Mouse (Mus musculus) spleen, postnatal 14 days (tissue): ENCODE measurements around the gene Fam83g.

Experiments used
- DNase-seq, 2 experiments: peaks; one replicate each; pipeline ENCODE4 v3.0.0; 2021 to 2022; ENCODE audit warnings: low spot score in 2 of 2

Fam83g gene

GRCm38 (mm10) chr11:61652216-61652615, 31.7 kb upstream of the Fam83g start:
- no peak for DNase-seq

- DNase-seq = peak in 1 of 2 experiments; percentile 35
Observed at GRCm38 (mm10) chr11:61652686-61653447, 31.0 kb upstream of the Fam83g start, which contains the start of gene Grap. TSS of gene Grap (plus strand) at chr11:61653265.

DNA sequence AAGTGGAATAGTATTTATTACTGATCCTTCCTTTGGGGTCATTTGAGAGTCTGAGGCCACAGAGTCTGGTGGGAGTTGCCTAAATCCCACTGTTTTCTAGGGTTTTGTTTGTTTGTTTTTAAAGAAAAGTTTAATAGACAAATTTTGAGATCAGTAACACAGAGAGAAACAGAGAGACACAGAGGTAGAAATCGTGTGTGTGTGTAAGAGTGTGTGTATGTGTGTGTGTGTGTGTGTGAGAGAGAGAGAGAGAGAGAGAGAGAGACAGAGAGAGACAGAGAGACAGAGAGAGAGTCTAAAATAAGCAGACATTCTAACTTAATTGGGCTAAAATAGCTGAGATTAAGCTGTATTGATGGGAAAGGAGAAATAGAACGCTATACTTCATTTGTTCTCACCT, 30.3 kb upstream of the Fam83g start:
- no peak for DNase-seq

GRCm38 (mm10) chr11:61654786-61655311, 29.0 kb upstream of the Fam83g start:
- no peak for DNase-seq

DNA sequence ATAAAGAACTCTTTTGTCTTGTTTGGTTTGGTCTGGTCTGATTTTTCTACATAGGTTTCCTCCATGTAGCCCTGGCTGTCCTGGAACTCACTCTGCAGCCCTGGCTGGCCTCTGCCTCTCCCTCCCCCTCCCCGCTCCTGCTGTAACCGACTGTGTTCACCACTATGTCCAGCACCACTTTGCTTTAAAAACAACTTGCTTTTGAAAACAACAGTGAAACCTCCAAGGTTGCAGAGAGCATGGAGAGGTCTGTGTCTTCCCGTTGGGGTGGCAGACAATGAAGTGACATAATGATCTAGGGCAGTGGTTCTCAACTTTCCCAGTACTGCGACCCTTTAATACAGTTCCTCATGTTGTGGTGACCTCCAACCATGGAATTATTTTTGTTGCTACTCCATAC, 28.2 kb upstream of the Fam83g start:
- DNase-seq = no peak

- no peak for DNase-seq
Observed at GRCm38 (mm10) chr11:61656148-61656850, 27.6 kb upstream of the Fam83g start.

GRCm38 (mm10) chr11:61657432-61657831, 26.5 kb upstream of the Fam83g start:
- no peak for DNase-seq

- DNase-seq = no peak
Observed at GRCm38 (mm10) chr11:61658360-61658922, 25.4 kb upstream of the Fam83g start.

DNA sequence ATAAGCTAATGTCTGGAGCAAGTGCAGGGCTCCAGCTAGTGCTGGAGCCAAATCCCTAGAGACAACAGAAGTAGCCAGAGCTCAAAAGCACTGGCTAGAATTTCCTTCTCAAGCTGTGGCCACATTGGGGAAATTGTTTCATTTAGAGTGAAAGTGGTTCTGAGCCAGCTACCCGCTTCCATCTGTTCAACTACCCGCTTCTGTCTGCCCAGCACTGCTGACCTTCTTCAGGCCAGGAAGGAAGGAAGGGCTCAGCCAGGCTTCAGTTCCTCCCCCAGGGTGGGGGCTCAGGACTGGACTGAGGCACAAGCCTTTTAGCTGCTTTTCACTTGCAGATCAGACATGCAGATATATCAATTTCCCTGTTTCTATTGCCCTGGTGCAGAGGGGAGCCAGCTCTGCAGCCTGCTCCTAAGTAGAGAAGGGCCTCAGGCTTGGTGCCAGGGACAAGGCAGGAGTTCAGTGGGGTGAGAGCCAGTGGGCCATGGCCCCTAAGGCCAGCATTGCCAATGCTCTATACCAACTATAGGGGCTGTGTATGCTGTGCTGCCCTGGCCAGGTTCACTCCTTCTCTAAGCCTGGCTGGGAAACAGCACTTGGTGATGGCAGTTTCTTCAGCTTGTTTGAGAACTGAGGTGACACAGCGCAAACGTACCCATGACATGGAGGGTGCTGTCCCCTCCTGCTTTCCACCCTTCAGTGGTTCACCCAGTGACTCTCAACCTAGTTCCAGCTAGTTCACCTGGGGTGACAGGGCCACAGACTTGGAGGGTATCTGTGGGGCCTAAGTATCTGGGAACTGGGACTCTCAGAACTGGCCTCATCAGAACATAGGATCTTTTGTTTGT, 24.7 kb upstream of the Fam83g start:
- no peak for DNase-seq

DNA sequence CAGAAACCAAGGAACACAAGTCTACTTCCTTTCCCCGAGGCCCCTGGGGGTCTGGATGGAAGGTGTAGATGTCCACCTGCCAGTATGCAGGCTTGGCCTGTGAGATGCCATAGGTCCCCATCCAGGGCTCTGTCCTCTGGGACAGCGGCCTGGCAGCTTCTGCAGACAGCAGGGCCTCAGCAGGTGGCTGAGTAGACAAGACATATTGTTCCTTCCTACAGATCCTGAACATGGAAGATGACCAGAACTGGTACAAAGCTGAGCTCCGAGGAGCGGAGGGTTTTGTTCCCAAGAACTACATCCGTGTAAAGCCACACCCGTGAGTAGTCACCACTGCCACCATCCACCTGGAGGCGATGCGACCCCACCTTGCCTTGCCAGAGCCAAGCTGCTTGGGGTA, 23.9 kb upstream of the Fam83g start:
- DNase-seq = no peak

DNA sequence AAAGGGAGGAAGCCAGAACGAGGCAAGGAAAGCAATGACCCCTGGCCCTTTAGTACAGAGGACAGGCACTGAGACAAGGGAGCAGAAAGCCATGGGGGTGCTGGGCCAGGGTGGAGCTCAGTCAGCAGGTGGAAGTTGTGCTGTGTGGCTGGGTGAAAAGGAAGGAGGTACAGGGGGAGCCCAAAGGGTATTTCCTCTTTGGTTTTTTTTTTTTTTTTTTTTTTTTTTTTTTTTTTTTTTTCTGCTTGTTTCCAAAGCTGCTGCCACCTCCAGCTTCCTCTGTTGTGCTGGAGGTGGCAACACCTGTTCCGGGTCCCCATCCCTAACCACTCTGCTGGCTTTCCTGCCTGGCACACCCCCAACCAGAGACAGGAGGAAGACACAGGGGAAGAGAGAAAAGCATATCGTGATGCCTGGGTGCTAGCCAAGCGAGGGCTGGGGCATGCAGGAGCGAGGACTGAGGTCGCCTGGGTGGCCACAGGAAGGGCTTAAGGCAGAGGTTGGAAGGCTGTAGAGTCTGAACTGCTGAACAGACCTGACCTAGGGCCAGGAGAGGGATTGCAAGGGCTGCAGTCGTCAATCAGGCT, 23.0 kb upstream of the Fam83g start:
- DNase-seq = no peak

GRCm38 (mm10) chr11:61662189-61662588, 21.7 kb upstream of the Fam83g start:
- no peak for DNase-seq

- no peak for DNase-seq
Observed at GRCm38 (mm10) chr11:61665401-61665800, 18.5 kb upstream of the Fam83g start.

DNA sequence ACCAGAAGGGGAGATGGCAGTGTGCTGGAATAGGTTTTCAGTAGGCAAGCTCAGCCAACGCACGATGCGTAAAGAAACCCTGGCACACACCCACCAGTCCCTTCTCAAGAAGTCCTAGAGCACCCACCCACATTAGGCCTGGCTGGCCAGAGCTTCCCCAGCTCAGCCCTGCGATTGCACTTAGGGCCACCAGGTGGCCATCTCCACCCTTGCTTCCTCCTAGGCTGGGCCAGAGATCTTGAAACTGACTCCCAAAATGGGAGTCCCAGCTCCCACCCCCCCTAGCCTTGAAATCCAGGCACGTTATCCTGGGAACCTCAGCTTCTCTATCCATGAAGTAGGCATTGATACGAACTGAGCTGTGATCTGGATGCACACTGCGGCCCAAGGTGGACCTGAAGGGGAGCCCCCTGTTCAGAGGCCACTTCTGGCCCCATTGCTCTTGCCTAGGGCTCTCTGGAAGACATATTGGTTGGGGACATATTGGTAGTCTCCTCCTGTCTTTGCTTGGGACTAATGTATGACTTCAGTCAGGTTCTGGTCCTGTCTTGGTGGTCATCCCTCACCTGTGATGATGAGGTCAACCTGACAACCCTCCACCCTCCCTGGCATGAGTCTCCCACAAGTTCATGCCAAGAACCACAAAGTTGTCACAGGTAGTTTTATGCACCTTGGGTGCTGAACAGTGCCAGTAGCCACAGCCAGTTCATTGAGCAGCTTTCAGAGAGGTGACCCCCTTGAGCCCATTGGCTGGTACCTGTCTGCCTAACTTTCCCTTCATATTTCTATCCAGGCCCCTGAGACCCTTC, 17.7 kb upstream of the Fam83g start:
- no peak for DNase-seq

DNA sequence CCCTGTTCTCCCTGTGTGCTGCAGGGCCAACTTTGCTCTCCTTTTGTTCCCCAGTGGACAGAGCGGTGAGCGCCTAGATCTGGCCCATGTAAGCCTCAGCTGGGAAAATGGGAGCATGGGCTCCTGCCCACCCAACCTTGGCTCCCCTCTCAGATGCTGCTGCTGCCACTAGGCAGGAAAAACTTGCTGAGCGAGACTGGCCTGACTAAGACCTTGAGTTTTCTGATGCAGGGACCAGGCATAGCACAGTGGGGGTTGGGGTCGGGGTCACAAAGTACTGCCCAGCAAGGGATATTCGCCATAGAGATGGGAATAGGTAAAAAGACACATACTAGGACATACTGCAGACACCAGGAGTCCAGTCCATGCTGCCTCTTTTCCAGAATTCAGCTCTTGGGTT, 16.6 kb upstream of the Fam83g start:
- DNase-seq = no peak

GRCm38 (mm10) chr11:61667782-61668181, 16.1 kb upstream of the Fam83g start:
- no peak for DNase-seq

GRCm38 (mm10) chr11:61669492-61670490, 14.1 kb upstream of the Fam83g start:
- no peak for DNase-seq

- DNase-seq = no peak
Observed at GRCm38 (mm10) chr11:61671781-61672383, 12.0 kb upstream of the Fam83g start.

- no peak for DNase-seq
Observed at GRCm38 (mm10) chr11:61673686-61674085, 10.2 kb upstream of the Fam83g start.
